Mouse (Mus musculus) cortical plate, adult 2 months (tissue): ENCODE results near the gene Prx.

Experiments used
- CTCF ChIP-seq: fragments of 200-500 bp; IDR thresholded peaks from 2 replicates; pipeline ENCODE4 v1.5.1; 2011; ENCODE audit warnings: mild to moderate bottlenecking, control low read depth, low read length; ENCODE audit not compliant: insufficient read depth; ENCODE audit errors: extremely low read depth
- POLR2A ChIP-seq: fragments of 200-500 bp; IDR thresholded peaks from 2 replicates; pipeline ENCODE4 v1.6.1; 2011; ENCODE audit warnings: mild to moderate bottlenecking, low read length, control low read depth; ENCODE audit not compliant: insufficient read depth; ENCODE audit errors: extremely low read depth

- no peak for TF ChIP-seq CTCF
- no peak for TF ChIP-seq POLR2A
Measured at GRCm38 (mm10) chr7:27523805-27524204, 24.7 kb downstream of the Prx start.
